Mouse (Mus musculus) regulatory T cell (primary cell): Measurements from ENCODE around the gene Urad.

ENCODE experiments used
- in situ Hi-C: fragments of 300-600 bp; cut with MboI, MseI; formaldehyde crosslinking; loops from one replicate; pipeline ENCODE4 v1.15.1; 2025; ENCODE audit warnings: high pct_unique_total_duplicates

Gene Urad

DNA sequence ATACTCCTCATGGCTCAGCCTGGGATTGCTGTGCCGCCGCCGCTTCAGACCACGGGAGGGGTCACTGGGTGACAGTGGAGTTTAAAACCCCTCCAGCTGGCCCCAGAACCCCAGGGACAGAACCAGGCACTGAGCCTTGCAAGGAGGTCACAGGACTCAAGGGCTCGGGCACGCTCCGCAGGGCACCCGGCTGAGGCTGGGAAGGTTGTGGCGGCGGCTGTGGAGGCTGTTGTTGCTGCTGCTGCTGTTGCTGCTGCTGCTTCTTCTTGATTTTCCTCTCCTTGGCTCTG lies 20.5 kb downstream of the Urad start:
- in situ Hi-C loops: no loop called here

DNA sequence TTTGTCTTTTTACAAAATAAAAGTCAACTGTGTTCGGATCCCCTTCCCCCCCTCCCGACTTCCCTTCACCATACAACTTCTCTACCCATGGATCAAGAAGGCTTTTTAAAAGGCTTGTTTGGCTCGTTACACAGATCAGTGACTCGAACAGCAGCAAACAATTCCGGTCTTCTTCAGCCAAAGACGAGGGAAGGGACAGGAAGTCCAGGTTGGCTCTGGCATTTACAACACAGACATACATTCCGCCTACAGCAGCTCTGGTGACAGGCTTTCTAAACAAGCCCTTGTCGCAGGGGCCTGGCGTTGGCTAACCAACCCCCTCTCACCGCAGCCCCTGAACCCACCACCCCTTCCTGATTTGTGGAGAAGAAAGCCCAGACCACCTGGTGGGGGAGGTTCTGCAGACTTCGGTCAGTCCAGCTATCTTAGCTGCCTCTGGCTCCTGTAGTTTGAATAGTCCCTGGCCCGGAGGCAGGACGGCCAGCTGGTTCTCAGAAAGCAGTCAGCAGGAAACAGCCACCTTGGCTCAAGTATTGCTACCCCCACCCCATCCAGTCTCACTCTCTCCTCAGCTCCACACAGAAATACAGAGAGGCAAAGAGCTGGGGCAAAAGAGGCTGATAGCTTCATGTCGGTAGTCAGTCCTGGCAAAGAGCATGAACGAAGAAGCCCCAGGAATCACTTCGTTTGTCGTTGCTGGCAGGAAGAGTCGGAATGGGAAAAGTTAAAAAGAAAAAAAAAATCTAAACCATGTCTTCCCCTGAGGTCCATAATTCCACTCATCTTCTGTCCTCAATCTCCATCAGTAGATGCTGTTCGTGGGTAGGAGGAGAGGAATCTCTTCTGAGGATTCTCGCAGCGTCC lies 21.1 kb downstream of the Urad start:
- in situ Hi-C loops: no loop called here

DNA sequence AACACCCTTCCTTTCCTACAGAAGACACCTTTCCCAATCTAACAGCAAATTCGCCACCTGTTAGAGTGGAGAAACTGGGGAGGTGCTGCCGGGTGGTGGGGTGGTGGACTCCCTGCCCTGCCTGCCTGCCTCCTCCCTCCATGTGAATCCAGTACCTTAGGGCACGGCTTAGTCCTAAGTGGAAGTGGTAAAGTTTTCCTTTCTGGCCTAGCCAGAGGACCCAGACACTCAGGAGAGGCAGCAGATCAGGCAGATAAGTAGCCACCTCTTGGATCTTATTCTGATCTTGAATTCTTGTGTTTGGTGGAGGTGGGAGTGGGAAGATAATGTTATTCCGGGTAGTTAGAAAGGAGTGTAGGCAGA lies 22.3 kb downstream of the Urad start:
- in situ Hi-C loops: no loop called here

DNA sequence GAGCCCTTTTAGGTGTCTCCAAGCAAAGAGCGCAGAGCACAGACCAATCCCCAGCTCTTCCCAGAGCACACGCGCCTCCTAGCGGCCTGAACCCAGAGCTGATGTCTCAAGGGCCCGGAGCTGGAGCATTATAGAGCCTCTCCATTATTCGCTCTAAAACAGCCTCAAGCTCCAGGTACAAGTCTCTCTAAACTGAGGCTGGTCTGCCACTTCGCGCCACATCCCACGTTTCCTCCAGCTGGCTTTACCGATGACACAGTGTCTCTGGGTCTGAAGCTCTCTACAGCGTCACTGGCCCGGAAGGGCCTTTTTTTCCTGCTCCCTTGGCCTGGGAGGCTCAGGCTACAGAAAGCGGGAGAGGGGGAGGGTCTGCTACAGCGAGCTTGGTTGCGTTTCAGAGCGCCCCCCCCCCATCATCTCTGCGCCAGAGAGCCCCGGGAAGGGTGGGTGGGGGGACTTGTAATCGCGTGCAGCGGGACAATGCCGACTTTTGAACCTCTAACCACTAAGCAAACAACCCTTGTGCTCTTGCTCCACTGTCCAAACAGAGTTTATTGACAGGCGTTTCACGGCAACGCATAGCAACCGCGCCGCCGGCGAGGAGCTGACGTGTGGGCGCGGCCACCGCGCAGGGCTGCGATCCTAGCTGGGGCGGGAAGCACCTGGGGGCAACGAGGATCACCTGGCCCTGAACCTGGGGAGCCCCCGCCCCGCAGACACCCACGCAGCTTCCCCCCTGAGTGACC lies 22.8 kb downstream of the Urad start:
- in situ Hi-C loops: loop anchor here (10.0 kb wide), 1 partner anchor 355 kb away; the partner anchor contains the start of gene Gtf3a

DNA sequence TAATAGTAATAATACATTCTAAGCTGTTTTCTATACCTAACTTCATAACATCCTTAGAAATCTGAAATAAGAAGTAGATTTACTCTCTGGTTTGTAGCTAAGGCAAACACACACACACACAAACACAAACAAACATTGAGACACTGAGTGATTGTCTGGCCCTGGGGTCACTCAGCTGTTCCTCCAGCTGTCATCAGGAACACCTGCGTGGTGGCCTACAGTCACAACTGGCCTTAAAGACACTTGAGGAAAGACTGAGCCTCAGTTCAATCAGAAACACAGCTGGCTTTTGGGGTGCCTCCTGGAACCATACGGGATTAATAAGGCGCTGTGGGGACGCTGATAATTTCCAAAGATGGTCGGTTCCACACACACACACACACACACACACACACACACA lies 25.0 kb downstream of the Urad start:
- in situ Hi-C loops: loop anchor here (10.0 kb wide), 1 partner anchor 352 kb away; the partner anchor contains the start of gene Gtf3a

DNA sequence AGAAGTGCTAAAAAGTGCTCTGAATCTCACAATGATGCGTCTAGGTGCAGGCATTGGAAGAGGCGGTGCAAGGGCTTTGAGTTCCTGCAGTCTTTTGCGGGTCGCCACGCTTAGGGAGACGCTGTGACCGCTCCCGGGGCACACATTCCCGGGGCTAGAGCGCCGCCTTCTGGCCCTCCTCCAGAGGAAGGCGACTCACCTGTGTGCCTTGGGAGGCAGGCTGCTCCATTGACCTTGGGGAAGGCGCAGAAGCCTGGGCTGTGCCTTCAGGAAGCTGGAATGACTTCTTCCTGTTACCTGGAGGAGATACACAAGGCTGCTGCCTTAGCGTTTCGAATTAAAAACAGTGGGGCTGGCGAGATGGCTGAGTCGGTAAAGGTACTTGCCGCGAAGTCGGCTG lies 28.1 kb downstream of the Urad start:
- in situ Hi-C loops: loop anchor here (10.0 kb wide), 1 partner anchor 349 kb away; the partner anchor contains the start of gene Gtf3a

DNA sequence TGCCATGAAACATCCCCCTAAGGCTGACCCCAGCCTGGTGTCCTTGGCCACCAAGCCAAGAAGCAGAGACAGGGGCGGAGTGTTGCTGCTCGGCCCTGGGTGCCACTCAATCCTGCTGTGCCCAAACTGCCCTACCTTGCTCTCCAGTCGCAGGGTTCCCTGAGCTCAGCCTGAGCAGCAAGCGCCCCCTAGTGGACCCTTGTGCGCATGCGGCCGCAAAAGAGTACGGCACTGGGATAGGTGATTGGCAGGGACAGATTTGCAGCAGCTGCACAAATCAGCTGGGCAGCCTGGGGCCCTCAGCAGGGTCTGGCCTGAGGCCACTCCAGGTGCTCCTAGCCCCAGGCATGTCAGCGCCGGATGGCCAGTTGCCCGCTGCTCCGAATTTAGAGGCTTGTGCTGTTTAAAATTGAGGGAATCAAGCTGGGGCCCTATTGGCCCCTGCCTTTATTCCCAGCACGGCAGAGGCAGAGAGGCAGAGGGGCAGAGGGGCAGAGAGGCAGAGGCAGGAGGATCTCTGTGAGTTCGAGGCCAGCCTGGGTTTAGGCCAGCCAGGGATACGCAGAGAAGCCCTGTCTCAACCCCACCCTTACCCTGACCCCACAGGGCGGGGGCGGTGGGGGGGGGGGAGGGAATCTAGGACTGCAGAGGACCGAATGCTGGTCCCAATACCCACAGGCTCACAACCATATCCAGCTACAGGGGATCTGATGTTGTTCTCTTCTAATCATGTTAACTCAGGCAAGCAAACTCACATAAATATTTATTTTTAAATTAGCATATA lies 28.9 kb downstream of the Urad start:
- in situ Hi-C loops: loop anchor here (10.0 kb wide), 1 partner anchor 349 kb away; the partner anchor contains the start of gene Gtf3a

DNA sequence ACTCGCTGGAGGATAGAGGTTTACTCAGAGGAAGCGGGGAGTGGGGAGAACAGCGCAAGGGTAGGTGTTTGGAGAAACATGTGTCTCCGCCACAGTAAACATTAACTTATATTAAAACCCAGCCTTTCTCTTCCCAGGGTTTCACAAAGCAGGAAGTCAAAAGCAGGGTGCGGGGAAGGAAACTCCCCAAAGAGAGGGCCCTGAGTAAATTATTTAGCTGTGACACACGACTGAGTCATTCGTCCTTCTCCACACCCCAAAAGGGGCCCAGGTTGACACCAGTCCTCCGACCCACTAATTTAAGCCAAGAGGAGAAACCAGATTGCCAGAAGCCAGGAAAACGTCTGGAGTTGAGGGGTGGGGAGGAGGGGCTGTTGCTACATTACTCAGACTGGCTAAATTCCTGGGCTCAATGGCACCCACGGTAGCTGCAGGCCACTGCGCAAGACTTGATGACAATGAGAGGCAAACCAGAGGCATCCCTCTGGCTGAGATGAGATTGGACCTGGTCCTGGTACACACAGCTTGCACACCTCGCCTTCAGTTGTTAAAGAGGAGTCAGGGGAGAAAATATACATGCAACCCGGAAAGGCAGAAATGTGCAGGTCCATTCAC lies 29.6 kb downstream of the Urad start:
- in situ Hi-C loops: loop anchor here (10.0 kb wide), 1 partner anchor 348 kb away; the partner anchor contains the start of gene Gtf3a

DNA sequence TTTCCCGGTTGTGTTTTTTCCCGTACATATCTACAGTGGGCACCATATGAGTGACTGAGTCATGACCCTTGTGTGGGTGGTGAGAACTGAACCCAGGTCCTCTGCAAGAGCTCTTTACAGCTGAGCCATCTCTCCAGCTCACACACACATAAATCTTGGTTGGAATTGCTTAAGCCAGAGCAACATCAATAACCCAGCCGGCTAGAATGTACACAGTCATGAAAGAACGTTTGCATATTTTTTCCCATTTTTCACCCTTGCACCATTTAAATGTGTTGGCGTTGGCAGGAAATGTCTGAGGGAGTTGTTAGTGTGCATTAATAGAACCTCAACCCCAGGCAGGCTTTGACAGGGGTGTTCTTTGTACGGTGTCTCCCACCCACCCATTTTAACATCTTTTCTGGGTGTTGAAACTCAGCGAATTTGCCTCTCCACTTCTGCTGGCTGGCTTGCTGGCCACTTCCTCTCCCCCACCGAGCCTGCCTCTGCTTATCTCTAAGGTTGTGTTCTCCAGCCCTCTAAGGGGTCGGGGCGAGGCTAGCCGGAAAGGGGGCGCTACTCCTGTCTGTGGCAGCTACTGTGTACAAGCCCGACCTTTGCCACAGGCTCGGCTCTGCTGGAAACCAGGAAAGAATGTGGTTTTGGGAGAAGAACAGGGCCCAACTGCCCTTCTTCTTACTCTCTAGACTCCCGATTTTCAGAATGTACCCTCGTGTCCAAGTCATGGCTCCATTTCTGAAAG lies 30.3 kb downstream of the Urad start:
- in situ Hi-C loops: loop anchor here (10.0 kb wide), 1 partner anchor 347 kb away; the partner anchor contains the start of gene Gtf3a

DNA sequence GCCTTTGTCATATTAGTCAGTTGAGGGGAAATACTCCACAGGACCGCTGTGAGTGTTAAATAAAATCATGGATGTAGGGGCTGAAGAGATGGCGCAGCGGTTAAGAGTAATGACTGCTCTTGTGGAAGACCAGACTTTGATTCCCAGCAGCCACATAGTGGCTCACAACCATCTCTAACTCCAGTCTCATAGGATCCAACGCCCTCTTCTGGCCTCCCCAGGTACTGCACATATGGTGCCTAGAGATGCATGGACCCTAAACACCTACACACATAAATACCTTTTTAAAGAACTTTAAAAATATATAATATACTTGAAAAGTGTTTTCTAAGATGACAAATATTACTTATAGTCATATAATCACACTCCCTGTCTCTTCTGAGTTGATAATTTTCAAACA lies 37.9 kb downstream of the Urad start:
- in situ Hi-C loops: no loop called here

DNA sequence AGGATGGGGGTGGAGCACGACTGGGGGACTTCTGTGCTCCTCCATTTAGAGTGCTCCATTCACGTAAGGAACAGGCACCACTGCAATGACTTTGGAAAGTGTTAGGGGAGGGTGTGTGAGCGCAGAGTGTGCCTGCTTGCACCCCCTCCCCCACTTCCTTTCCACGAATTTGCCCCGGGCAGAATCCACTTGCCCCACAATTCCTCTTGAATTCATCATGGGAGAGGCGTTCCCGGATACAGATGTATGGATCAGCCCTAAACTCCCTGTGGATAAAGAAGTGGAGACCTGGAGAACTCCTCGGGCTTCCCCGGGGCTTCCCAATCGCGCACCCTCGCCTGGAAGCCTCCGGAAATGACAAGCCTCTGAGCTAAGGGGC lies 44.7 kb downstream of the Urad start:
- in situ Hi-C loops: no loop called here

DNA sequence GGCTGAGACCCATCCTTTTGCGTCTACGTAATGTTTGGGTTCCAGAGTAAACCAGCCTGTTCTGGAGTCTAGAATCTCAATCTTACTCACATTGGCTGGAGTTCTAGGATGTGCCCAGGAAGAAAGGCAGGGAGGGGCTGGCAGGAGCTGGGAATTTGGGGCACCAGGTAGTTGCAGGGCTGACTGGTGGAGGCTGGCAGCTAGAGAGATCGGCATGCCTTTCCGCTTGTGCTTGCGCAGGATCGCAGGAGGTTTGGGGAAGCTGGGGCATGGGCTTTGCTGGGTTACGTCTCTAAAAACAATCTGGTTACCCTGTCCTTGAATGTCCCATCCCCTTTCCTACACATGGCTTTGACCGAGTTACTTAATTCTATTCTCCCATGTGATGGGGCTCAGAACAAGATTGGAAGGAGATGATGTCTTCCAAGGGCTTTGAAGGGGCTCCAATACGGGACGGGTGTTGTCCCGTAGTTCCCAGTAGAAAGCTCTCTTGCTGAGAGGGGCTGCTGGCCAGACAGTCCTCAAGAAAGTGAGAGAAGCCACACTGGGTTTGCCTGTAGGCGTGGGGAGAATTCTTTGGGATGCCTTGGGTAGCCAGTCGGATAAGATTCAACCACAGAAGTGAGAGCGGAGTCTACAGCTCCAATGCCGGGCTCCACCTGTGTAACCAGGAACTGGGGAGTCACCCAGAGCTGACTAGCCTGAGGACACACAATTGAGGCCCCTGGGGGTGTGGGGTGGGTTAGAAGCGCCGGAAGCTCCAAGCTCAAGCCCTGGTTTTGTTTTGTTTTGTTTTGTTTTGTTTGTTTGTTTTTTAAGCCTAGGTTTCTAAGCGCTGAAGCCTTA lies 45.3 kb downstream of the Urad start:
- in situ Hi-C loops: no loop called here

DNA sequence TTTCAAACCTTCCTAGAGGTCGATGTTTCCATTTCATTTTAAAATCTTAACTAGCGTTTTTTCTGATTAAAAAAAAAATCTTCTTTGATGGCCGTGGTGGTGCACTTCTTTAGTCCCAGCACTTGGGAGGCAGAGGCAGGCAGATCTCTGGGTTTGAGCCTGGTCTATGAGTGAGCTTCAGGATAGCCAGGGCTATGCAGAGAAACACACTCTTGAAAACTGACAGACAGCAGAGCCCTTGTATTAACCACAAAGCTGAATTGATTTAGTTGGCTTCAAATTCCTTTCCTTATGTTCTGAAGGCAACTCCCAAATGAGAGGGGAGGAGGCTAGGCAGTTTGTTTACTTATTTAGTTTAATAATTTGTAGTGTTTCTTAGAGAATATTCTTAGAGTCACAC lies 46.5 kb downstream of the Urad start:
- in situ Hi-C loops: no loop called here

DNA sequence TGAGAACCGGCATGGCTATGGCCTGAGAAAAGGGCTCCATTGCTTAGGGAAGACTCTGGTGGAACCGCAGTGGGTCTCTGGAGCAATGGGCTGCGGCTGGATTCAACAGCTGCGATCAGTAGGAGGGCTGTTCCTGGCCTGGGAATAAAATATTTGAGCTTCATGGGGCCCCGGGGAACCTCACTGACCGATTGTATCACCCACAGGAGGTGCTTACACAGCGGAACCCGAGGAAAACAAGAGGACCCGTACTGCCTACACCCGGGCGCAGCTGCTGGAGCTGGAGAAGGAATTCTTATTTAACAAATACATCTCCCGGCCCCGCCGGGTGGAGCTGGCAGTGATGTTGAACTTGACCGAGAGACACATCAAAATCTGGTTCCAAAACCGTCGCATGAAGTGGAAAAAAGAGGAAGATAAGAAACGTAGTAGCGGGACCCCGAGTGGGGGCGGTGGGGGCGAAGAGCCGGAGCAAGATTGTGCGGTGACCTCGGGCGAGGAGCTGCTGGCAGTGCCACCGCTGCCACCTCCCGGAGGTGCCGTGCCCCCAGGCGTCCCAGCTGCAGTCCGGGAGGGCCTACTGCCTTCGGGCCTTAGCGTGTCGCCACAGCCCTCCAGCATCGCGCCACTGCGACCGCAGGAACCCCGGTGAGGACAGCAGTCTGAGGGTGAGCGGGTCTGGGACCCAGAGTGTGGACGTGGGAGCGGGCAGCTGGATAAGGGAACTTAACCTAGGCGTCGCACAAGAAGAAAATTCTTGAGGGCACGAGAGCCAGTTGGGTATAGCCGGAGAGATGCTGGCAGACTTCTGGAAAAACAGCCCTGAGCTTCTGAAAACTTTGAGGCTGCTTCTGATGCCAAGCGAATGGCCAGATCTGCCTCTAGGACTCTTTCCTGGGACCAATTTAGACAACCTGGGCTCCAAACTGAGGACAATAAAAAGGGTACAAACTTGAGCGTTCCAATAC lies 47.8 kb downstream of the Urad start:
- in situ Hi-C loops: no loop called here

DNA sequence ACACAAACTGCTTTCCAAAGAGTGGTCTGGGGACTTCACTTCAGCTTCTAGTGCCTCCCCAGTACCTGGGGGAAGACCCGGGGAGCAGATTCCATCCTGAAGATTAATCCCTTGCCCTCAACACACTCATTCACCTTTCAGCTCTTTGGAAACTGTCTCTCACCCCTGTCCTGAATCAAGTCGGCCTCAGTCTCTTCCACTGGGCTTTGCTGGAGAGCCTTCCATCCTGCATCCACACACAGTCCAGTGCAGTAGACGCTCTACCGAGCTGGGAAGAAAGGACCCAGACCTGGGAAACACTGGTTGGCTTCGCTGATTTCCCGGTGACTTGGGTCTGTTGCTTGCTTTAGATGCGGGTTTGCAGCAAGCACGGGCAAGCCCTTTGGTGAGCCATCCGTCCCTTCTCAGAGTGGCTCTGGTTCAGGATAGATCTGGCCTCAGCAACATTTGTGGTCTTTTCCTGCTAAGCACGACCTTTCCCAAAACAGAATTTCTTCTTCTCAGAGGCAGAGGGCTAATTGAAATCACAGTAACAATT lies 49.4 kb downstream of the Urad start:
- in situ Hi-C loops: no loop called here

DNA sequence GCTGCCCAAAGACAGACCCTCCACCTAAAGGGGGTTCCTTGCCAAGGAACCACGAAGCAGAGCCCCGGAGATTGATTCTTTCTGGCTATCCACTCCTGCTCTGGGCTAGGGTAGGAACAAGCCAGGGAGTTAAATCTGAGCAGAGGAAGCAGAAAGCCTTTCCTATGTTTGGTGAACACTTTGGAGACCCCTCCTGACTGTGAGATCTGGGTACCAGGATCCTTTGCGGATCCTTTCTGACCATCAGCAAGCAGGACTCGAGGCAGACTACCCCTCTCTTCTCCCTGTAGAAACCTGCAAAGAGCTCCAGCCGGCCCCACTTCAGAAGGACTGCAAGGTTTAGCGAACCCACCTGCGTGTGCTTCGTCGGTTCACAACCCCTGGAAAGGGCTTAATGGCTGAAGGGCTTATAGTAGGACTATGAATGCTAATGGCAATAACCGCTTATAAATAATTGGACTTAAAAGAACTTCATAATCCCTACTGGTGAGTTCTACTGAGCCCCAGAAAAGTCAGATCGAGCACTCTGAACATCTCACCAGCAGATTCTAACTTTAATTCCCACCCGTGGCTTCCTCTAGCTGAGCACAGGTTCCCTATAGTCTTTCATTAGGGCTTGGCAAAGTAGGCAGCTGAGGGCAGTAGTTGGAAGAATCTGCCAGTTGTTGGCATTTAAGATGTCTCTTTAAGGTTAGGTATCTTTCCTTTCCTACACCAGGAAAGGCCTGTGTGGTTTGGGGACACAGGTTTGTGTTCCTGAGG lies 50.0 kb downstream of the Urad start:
- in situ Hi-C loops: no loop called here
